Mouse (Mus musculus) macrophage (primary cell): ENCODE measurements around the gene Mtmr12. TPM values are rescaled to one million over a fixed set of nuclear protein-coding genes. Genes with fewer than 3 reads are reported as not detected.

Experiments used
- H3K27ac ChIP-seq: fragments of 350-480 bp; formaldehyde crosslinking; 2 replicates; pipeline ENCODE4 v1.9.0; 2021
- H3K36me3 ChIP-seq: fragments of 350-480 bp; formaldehyde crosslinking; 2 replicates; pipeline ENCODE4 v1.9.0; 2021; ENCODE audit errors: inconsistent target
- H3K4me3 ChIP-seq: fragments of 350-480 bp; formaldehyde crosslinking; 2 replicates; pipeline ENCODE4 v1.9.0; 2021; ENCODE audit errors: inconsistent target
- H3K79me2 ChIP-seq: fragments of 350-480 bp; formaldehyde crosslinking; 2 replicates; pipeline ENCODE4 v1.9.0; 2021; ENCODE audit errors: inconsistent target
- WGBS: methylation state at CpG from one replicate; pipeline ENCODE4 v1.1.7; 2026; ENCODE audit warnings: inconsistent platforms; ENCODE audit not compliant: missing documents; 5-methylcytosine and 5-hydroxymethylcytosine counted together
- polyA plus RNA-seq: library from polyadenylated mRNA; stranded (reverse); fragments of 250-400 nt; gene quantifications from 3 replicates; pipeline ENCODE4 v1.2.4, GENCODE M21; 2018; ENCODE audit warnings: inconsistent platforms

Mtmr12 gene
- polyA plus RNA-seq, 1 experiment from 2014 or later, result 17.6 TPM

GRCm38 (mm10) chr15:12321788-12322621 lies 117.2 kb downstream of the Mtmr12 start, which contains the start of gene 1810049J17Rik:
Gene 1810049J17Rik (minus strand): TSS chr15:12321899.
- Histone ChIP-seq H3K27ac (peak within 1 kb of the TSS; percentile 75), H3K79me2 (peaks cover 52% of the 10 kb centered on the region), H3K36me3 (no peaks in the 10 kb centered on the region), H3K4me3 (peak within 1 kb of the TSS; percentile 89)
- under 1% methylated on average over 65 of the region's 70 CpGs for WGBS

- Histone ChIP-seq H3K27ac (peak overlapping the region; percentile 75), H3K36me3 (no peaks in the 10 kb centered on the region), H3K4me3 (peak overlapping the region; percentile 89), H3K79me2 (peaks cover 60% of the 10 kb centered on the region)
- 5% methylated on average over 9 of the region's 9 CpGs for WGBS
Measured at GRCm38 (mm10) chr15:12322676-12323402, 118.0 kb downstream of the Mtmr12 start.

Other genes with a start within 250 kb of the Mtmr12 start
- gene Sub1, start 208.0 kb upstream of the Mtmr12 start, polyA plus RNA-seq, result 191 to 248 TPM (median 217 TPM) in 3 replicates
- 54.2 to 99.0 TPM (median 55.8 TPM) in 3 replicates for gene Zfr, start 87.2 kb upstream of the Mtmr12 start, polyA plus RNA-seq
- gene Golph3, start 116.4 kb downstream of the Mtmr12 start, polyA plus RNA-seq, result 90.8 to 97.5 TPM (median 92.4 TPM) in 3 replicates
- 1.7 to 3.2 TPM (median 2.3 TPM) in 3 replicates for gene 1810049J17Rik, start 116.9 kb downstream of the Mtmr12 start, polyA plus RNA-seq